Mouse (Mus musculus) liver, embryonic 14.5 days (tissue): ENCODE results near the gene Myh1.

Experiments
- CTCF ChIP-seq: IDR thresholded peaks from 2 replicates; pipeline ENCODE4 v1.5.1; 2016; ENCODE audit warnings: antibody characterized with exemption, low read depth, control low read depth
- EP300 ChIP-seq: IDR thresholded peaks from 2 replicates; pipeline ENCODE4 v1.6.1; 2016; ENCODE audit warnings: antibody characterized with exemption, low read depth

GRCm38 (mm10) chr11:67235639-67236358, 35.9 kb downstream of the Myh1 start:
- peak; percentile 32; the same call in 1 of the 2 replicates for TF ChIP-seq CTCF
- TF ChIP-seq EP300, result no peak
